Mouse (Mus musculus) thymus, adult 2 months (tissue): ENCODE data around the gene Actl7a. TPM values are rescaled to one million over a fixed set of nuclear protein-coding genes. Genes with fewer than 3 reads are reported as not detected.

ENCODE experiments used
- DNase-seq: peaks from one replicate; pipeline ENCODE4 v3.0.0; 2021
- H3K27ac ChIP-seq: fragments of 200-500 bp; 2 replicates; pipeline ENCODE4 v1.5.1; 2012; ENCODE audit warnings: low read length, control low read depth; ENCODE audit not compliant: control insufficient read depth, insufficient read depth
- H3K27me3 ChIP-seq: fragments of 200-500 bp; 2 replicates; pipeline ENCODE4 v1.6.1; 2012; ENCODE audit warnings: mild to moderate bottlenecking, low read length, moderate library complexity, mixed read lengths; ENCODE audit not compliant: control insufficient read depth, insufficient read depth
- H3K36me3 ChIP-seq: fragments of 200-500 bp; 2 replicates; pipeline ENCODE4 v1.6.1; 2012; ENCODE audit warnings: mild to moderate bottlenecking, low read length, moderate library complexity; ENCODE audit not compliant: control insufficient read depth, insufficient read depth
- H3K4me1 ChIP-seq: fragments of 200-500 bp; replicated peaks from 2 replicates; pipeline ENCODE4 v1.6.1; 2012; ENCODE audit warnings: low read length; ENCODE audit not compliant: control insufficient read depth, insufficient read depth
- H3K4me3 ChIP-seq: fragments of 200-500 bp; 2 replicates; pipeline ENCODE4 v1.5.1; 2012; ENCODE audit warnings: mild to moderate bottlenecking, low read length, control low read depth, moderate library complexity; ENCODE audit not compliant: control insufficient read depth, insufficient read depth
- CTCF ChIP-seq: fragments of 200-500 bp; IDR thresholded peaks from 2 replicates; pipeline ENCODE4 v1.5.1; 2012; ENCODE audit warnings: mild to moderate bottlenecking, control low read depth, low read length, moderate library complexity, borderline replicate concordance; ENCODE audit not compliant: control insufficient read depth, poor library complexity, insufficient read depth; ENCODE audit errors: extremely low read depth
- POLR2A ChIP-seq: fragments of 200-500 bp; IDR thresholded peaks from 2 replicates; pipeline ENCODE4 v1.6.1; 2012; ENCODE audit warnings: mild to moderate bottlenecking, low read length, control low read depth, moderate library complexity; ENCODE audit not compliant: control insufficient read depth, poor library complexity, insufficient read depth; ENCODE audit errors: extremely low read depth
- WGBS: fragments of 180-500 bp; shearing (Covaris S2); methylation state at CpG from one replicate; pipeline ENCODE4 v1.1.7; 2018; 5-methylcytosine and 5-hydroxymethylcytosine counted together
- polyA plus RNA-seq: library from polyadenylated mRNA; depleted of rRNA; stranded (reverse); fragments of >200 nt; gene quantifications from 2 replicates; pipeline ENCODE4 v1.2.3, GENCODE M21; 2012

Actl7a gene
- polyA plus RNA-seq, 1 experiment, result 0.05 TPM

- no peak overlapping the region for H3K4me3 ChIP-seq
- DNase-seq, result no peak
- no peaks in the 10 kb centered on the region for H3K4me1 ChIP-seq
- H3K27ac ChIP-seq, result no peak overlapping the region
- TF ChIP-seq CTCF (no peak), POLR2A (no peak)
- peaks cover 33% of the 10 kb centered on the region for H3K36me3 ChIP-seq
- H3K27me3 ChIP-seq, result no peaks in the 10 kb centered on the region
- 94% methylated on average over 5 of the region's 5 CpGs for WGBS
Measured at GRCm38 (mm10) chr4:56756021-56756420, 12.8 kb downstream of the Actl7a start.

GRCm38 (mm10) chr4:56756966-56757600 is 13.9 kb downstream of the Actl7a start:
- Histone ChIP-seq H3K27ac (no peak overlapping the region), H3K4me1 (no peaks in the 10 kb centered on the region), H3K27me3 (no peaks in the 10 kb centered on the region), H3K36me3 (peaks cover 29% of the 10 kb centered on the region), H3K4me3 (no peak overlapping the region)
- WGBS, result 95% methylated on average over 10 of the region's 10 CpGs
- DNase-seq, result no peak
- TF ChIP-seq POLR2A, result no peak
- no peak for TF ChIP-seq CTCF

GRCm38 (mm10) chr4:56757693-56758092 is 14.5 kb downstream of the Actl7a start:
- no peak overlapping the region for H3K4me3 ChIP-seq
- H3K4me1 ChIP-seq, result no peaks in the 10 kb centered on the region
- no peak overlapping the region for H3K27ac ChIP-seq
- DNase-seq, result no peak
- no peak for TF ChIP-seq CTCF
- no peak for TF ChIP-seq POLR2A
- 88% methylated on average over 1 of the region's 1 CpGs for WGBS
- peaks cover 29% of the 10 kb centered on the region for H3K36me3 ChIP-seq
- H3K27me3 ChIP-seq, result no peaks in the 10 kb centered on the region

GRCm38 (mm10) chr4:56767861-56768284 is 24.7 kb downstream of the Actl7a start:
- Histone ChIP-seq H3K27me3 (no peaks in the 10 kb centered on the region), H3K4me1 (no peaks in the 10 kb centered on the region), H3K27ac (no peak overlapping the region), H3K36me3 (peaks cover 34% of the 10 kb centered on the region), H3K4me3 (no peak overlapping the region)
- no peak for DNase-seq
- TF ChIP-seq POLR2A (no peak), CTCF (no peak)
- WGBS, result 77% methylated on average over 5 of the region's 5 CpGs

GRCm38 (mm10) chr4:56768913-56769312 is 25.7 kb downstream of the Actl7a start:
- Histone ChIP-seq H3K27me3 (no peaks in the 10 kb centered on the region), H3K4me3 (no peak overlapping the region), H3K27ac (no peak overlapping the region), H3K36me3 (peaks cover 44% of the 10 kb centered on the region), H3K4me1 (no peaks in the 10 kb centered on the region)
- no peak for DNase-seq
- WGBS, result 95% methylated on average over 7 of the region's 7 CpGs
- TF ChIP-seq POLR2A (no peak), CTCF (no peak)

- H3K4me1 ChIP-seq, result no peaks in the 10 kb centered on the region
- H3K36me3 ChIP-seq, result peaks cover 59% of the 10 kb centered on the region
- no peaks in the 10 kb centered on the region for H3K27me3 ChIP-seq
- H3K27ac ChIP-seq, result no peak overlapping the region
- DNase-seq, result no peak
- no peak overlapping the region for H3K4me3 ChIP-seq
- no peak for TF ChIP-seq CTCF
- no peak for TF ChIP-seq POLR2A
- WGBS, result 74% methylated on average over 1 of the region's 1 CpGs
Measured at GRCm38 (mm10) chr4:56771065-56771464, 27.9 kb downstream of the Actl7a start.

GRCm38 (mm10) chr4:56791373-56791772 is 48.2 kb downstream of the Actl7a start:
- H3K27ac ChIP-seq, result no peak overlapping the region
- TF ChIP-seq POLR2A (no peak), CTCF (no peak)
- WGBS, result 71% methylated on average over 1 of the region's 1 CpGs
- no peaks in the 10 kb centered on the region for H3K4me1 ChIP-seq
- H3K27me3 ChIP-seq, result no peaks in the 10 kb centered on the region
- H3K36me3 ChIP-seq, result peaks cover 50% of the 10 kb centered on the region
- no peak overlapping the region for H3K4me3 ChIP-seq
- peak; percentile 10 for DNase-seq
